Mouse (Mus musculus): Measurements from ENCODE around the gene Sgce. TPM values are rescaled to one million over a fixed set of nuclear protein-coding genes. Genes with fewer than 3 reads are reported as not detected.

The Sgce gene
- polyA plus RNA-seq (2012; ENCODE audit: low replicate concordance) = 0.11 and 0.19 TPM in 2 replicates

GRCm38 (mm10) chr6:4746696-4747439 is at the start of gene Sgce, which contains the start of gene Peg10:
Gene Sgce (minus strand): TSS chr6:4747207.
Gene Peg10 (plus strand): TSS chr6:4747306.

Other genes with a start within 250 kb of the Sgce start
- 0.71 and 1.4 TPM in 2 replicates for gene Col1a2, start 242.4 kb downstream of the Sgce start, polyA plus RNA-seq (2012; ENCODE audit: low replicate concordance)
- gene Casd1, start 146.4 kb downstream of the Sgce start, polyA plus RNA-seq (2012; ENCODE audit: low replicate concordance) = 16.2 and 30.2 TPM in 2 replicates
- 0.13 and 0.17 TPM in 2 replicates for gene Peg10, start 99 bp upstream of the Sgce start, polyA plus RNA-seq (2012; ENCODE audit: low replicate concordance)
- gene Ppp1r9a, start 155.7 kb upstream of the Sgce start, polyA plus RNA-seq (2012; ENCODE audit: low replicate concordance) = 0.31 and 0.51 TPM in 2 replicates